Mouse (Mus musculus) lung, postnatal 0 days (tissue): ENCODE data around the gene Ankrd55. TPM values are rescaled to one million over a fixed set of nuclear protein-coding genes. Genes with fewer than 3 reads are reported as not detected.

Experiments used
- ATAC-seq: fragments of 200-750 bp; cut with Nextera tagmentation; 2 replicates; pipeline ENCODE4 v1.8.0; 2017; ENCODE audit warnings: moderate library complexity
- DNase-seq: peaks from one replicate; pipeline ENCODE4 v3.0.0-alpha.2; 2016; ENCODE audit warnings: low spot score
- H3K27ac ChIP-seq: fragments of 300-500 bp; sonication (generic); 2 replicates; pipeline ENCODE4 v1.5.1; 2014; ENCODE audit warnings: antibody characterized with exemption, mild to moderate bottlenecking, low read length, mixed read lengths
- H3K27me3 ChIP-seq: fragments of 300-500 bp; sonication (generic); replicated peaks from 2 replicates; pipeline ENCODE4 v1.6.1; 2014; ENCODE audit warnings: low read length, mixed read lengths; ENCODE audit not compliant: insufficient read depth
- H3K36me3 ChIP-seq: fragments of 300-500 bp; sonication (generic); 2 replicates; pipeline ENCODE4 v1.6.1; 2014; ENCODE audit warnings: low read length, mixed read lengths; ENCODE audit not compliant: insufficient read depth
- H3K4me1 ChIP-seq: fragments of 300-500 bp; sonication (generic); 2 replicates; pipeline ENCODE4 v1.6.1; 2014; ENCODE audit warnings: antibody characterized with exemption, low read depth, low read length, mixed read lengths; ENCODE audit not compliant: insufficient read depth
- H3K4me2 ChIP-seq: fragments of 300-500 bp; sonication (generic); replicated peaks from 2 replicates; pipeline ENCODE4 v1.6.1; 2014; ENCODE audit warnings: low read depth, mild to moderate bottlenecking, low read length, moderate library complexity, mixed read lengths
- H3K4me3 ChIP-seq: fragments of 300-500 bp; sonication (generic); 2 replicates; pipeline ENCODE4 v1.5.1; 2014; ENCODE audit warnings: low read depth, low read length
- H3K9ac ChIP-seq: fragments of 300-500 bp; sonication (generic); replicated peaks from 2 replicates; pipeline ENCODE4 v1.6.1; 2014; ENCODE audit warnings: low read depth, mild to moderate bottlenecking
- H3K9me3 ChIP-seq: fragments of 300-500 bp; sonication (generic); 2 replicates; pipeline ENCODE4 v1.6.1; 2016; ENCODE audit warnings: low read length, mixed read lengths
- CTCF ChIP-seq: IDR thresholded peaks from 2 replicates; pipeline ENCODE4 v1.5.1; 2016; ENCODE audit warnings: antibody characterized with exemption, mild to moderate bottlenecking
- EP300 ChIP-seq: IDR thresholded peaks from 2 replicates; pipeline ENCODE4 v1.6.1; 2016; ENCODE audit warnings: antibody characterized with exemption, mild to moderate bottlenecking, control low read depth
- WGBS: fragments of 180-500 bp; shearing (Covaris S2); extraction: QIAGEN DNeasy Blood & Tissue Kit; methylation state at CpG from one replicate; pipeline ENCODE4 v1.1.7; 2014; 5-methylcytosine and 5-hydroxymethylcytosine counted together
- polyA plus RNA-seq: library from polyadenylated mRNA; unstranded; fragments of >200 nt; fragmentation: Nextera tagmentation; extraction: Ambion mirVana; gene quantifications from 2 replicates; pipeline ENCODE4 v1.2.1, GENCODE M21; 2015

Ankrd55 gene
- polyA plus RNA-seq, 1 experiment from 2014 or later = 0.23 TPM

DNA sequence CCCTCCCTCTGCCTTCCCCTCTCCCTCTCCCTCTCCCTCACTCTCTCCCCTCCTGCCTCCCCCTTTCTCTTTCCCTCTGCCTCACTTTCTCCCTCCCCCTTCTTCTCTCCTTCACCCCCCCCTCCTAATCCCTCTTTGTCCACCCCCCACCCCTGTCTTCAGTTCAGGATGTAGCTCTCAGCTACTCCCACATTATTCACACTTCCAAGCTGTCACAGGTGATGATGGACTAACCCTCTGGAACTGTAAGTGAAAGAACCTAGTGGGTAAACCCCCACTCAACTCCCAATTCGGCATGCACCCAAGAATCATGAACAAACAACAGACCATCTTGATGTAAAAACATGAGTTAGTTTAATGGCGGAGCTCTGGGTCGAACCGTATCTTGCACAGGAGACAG, 122.2 kb downstream of the Ankrd55 start:
- H3K27me3 ChIP-seq = no peaks in the 10 kb centered on the region
- H3K36me3 ChIP-seq = no peaks in the 10 kb centered on the region
- no peak for TF ChIP-seq CTCF
- TF ChIP-seq EP300 = no peak
- H3K4me2 ChIP-seq = no peak overlapping the region
- ATAC-seq (no peak), DNase-seq (no peak)
- H3K4me3 ChIP-seq = no peak overlapping the region
- WGBS = 85% methylated on average over 4 of the region's 4 CpGs
- H3K4me1 ChIP-seq = no peaks in the 10 kb centered on the region
- no peak overlapping the region for H3K27ac ChIP-seq
- no peak overlapping the region for H3K9ac ChIP-seq
- no peaks in the 10 kb centered on the region for H3K9me3 ChIP-seq

DNA sequence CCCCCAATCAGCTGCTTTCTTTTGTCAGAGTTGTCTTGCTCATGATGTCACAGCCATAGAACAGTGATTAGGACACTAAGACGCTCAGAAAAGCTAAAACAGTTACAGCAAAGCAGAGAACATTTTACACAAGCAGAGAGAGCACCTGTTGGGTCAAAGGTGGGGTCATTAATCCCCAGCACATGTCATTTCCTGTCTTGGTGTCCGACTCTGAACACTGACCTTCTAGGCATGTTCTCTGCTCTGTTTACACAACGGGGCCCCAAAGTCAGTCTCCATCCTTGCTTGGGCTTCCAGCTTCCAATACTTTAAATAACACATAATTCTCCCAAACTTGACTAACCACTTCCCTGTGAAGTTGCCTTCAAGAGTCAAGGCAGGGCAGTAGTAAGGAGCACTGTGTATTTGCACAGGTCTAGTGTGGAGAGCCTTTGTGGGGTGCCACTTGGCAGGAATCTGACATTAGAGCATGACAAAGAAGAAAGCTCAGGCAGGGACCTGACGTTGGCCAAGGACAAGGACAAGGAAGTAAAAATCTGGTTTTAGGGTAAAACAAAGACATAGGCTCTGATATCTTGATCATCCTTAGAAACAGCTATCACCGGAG, 123.1 kb downstream of the Ankrd55 start:
- peak; percentile 89 for DNase-seq
- H3K4me2 ChIP-seq = no peak overlapping the region
- H3K9ac ChIP-seq = no peak overlapping the region
- no peak for TF ChIP-seq CTCF
- TF ChIP-seq EP300 = peak; percentile 81
- H3K4me3 ChIP-seq = no peak overlapping the region
- 34% methylated on average over 5 of the region's 5 CpGs for WGBS
- ATAC-seq = peak; percentile 96
- no peaks in the 10 kb centered on the region for H3K4me1 ChIP-seq
- no peaks in the 10 kb centered on the region for H3K9me3 ChIP-seq
- peak overlapping the region; percentile 35; the same call in 1 of the 2 replicates for H3K27ac ChIP-seq
- no peaks in the 10 kb centered on the region for H3K27me3 ChIP-seq
- H3K36me3 ChIP-seq = no peaks in the 10 kb centered on the region

DNA sequence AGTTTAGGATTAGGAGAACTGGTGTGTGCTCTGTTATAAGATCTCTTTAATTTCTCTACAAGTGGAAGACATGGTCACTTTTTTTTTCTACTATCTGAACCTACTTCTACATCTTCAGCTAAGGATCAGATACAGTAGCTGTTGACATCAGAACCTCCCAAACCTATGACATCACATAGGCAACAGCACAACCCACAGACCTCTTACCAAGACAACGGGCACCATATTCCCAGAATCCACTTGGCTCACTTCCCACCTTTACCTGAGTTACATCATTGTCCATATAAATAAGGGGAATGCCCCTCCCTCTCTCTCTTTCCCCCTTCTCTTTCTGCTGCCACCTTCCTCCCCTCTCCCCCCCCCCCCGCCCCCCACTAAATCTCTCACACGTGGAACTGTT, 124.0 kb downstream of the Ankrd55 start:
- Histone ChIP-seq H3K27me3 (no peaks in the 10 kb centered on the region), H3K4me2 (no peak overlapping the region), H3K9me3 (no peaks in the 10 kb centered on the region), H3K9ac (no peak overlapping the region), H3K27ac (no peak overlapping the region), H3K4me1 (no peaks in the 10 kb centered on the region), H3K36me3 (no peaks in the 10 kb centered on the region), H3K4me3 (no peak overlapping the region)
- DNase-seq = no peak
- TF ChIP-seq EP300 (no peak), CTCF (no peak)
- no peak for ATAC-seq
- 65% methylated on average over 2 of the region's 3 CpGs for WGBS

DNA sequence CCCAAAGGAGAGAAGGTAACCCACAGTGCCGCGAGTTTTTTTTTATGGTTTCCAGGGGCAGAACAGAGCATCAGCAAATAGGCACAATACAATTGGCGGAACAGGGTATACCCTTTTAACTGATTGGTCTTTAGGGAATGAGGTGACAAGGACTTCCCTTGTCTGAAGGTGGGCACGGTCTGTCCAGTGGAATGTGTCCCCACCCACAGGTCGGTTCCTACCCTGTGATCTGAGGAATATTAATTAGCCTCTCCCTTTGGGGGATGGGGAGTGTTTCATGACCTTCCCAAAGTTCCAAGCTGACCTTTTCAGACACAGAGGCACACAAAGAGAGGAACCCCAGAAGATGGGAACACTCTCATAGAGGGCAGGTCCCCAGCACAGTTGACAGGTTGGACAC, 124.6 kb downstream of the Ankrd55 start:
- no peak overlapping the region for H3K27ac ChIP-seq
- no peak overlapping the region for H3K9ac ChIP-seq
- TF ChIP-seq EP300 (no peak), CTCF (no peak)
- no peak overlapping the region for H3K4me3 ChIP-seq
- H3K27me3 ChIP-seq = no peaks in the 10 kb centered on the region
- no peak for ATAC-seq
- DNase-seq = no peak
- H3K4me2 ChIP-seq = no peak overlapping the region
- WGBS = 76% methylated on average over 5 of the region's 5 CpGs
- no peaks in the 10 kb centered on the region for H3K36me3 ChIP-seq
- no peaks in the 10 kb centered on the region for H3K9me3 ChIP-seq
- no peaks in the 10 kb centered on the region for H3K4me1 ChIP-seq

DNA sequence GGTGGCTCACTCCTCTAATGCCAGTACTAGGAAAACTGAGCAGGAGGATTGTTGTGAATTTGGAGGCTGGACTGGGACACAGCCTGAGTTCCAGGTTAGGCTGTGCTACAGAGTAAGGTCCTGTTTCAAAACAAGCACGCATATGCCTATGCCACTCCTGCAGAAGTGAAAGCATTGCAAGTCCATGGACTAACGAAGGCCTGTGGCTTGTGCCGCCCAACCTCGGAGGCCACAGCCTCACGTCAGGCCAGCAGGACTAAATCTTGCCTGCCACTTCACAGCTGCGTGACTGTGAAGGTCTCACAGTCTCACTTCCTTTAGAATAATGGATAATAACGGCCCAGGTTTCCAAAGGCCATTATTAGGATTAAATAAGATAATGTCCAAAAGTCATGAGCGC, 125.4 kb downstream of the Ankrd55 start:
- 76% methylated on average over 8 of the region's 8 CpGs for WGBS
- DNase-seq = no peak
- Histone ChIP-seq H3K4me1 (no peaks in the 10 kb centered on the region), H3K36me3 (no peaks in the 10 kb centered on the region), H3K9ac (no peak overlapping the region), H3K27me3 (no peaks in the 10 kb centered on the region), H3K4me2 (no peak overlapping the region), H3K9me3 (no peaks in the 10 kb centered on the region), H3K27ac (no peak overlapping the region), H3K4me3 (no peak overlapping the region)
- TF ChIP-seq CTCF (no peak), EP300 (no peak)
- ATAC-seq = no peak

DNA sequence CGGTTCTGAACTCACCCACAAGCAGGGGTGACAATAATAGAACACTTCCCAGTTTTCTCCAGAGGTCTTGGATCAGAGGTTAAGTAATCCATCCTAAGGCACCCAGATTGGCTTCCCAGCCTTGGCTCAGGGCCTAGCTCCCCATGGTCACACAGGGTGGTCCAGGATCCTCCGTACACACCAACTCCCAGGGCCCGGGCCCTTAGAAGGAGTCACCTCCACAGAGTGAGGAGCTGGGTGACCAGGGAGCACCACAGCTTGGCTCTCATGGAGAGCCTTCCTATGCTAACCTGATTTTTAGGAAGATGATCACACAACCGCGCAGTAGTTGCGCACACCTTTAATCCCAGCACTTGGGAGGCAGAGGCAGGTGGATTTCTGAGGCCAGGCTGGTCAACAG, 127.6 kb downstream of the Ankrd55 start:
- H3K27ac ChIP-seq = 0 out of 2 replicates have a peak overlapping the region, but pooled peaks have one; percentile 28
- H3K9me3 ChIP-seq = no peaks in the 10 kb centered on the region
- H3K27me3 ChIP-seq = no peaks in the 10 kb centered on the region
- H3K4me2 ChIP-seq = no peak overlapping the region
- H3K36me3 ChIP-seq = no peaks in the 10 kb centered on the region
- WGBS = 66% methylated on average over 6 of the region's 6 CpGs
- H3K4me3 ChIP-seq = no peak overlapping the region
- ATAC-seq (no peak), DNase-seq (no peak)
- no peak overlapping the region for H3K9ac ChIP-seq
- TF ChIP-seq EP300 (no peak), CTCF (no peak)
- H3K4me1 ChIP-seq = no peaks in the 10 kb centered on the region
